Mouse (Mus musculus): ENCODE data around the gene Top1. TPM values are rescaled to one million over a fixed set of nuclear protein-coding genes. Genes with fewer than 3 reads are reported as not detected.

Gene Top1
- total and polyA plus RNA-seq, 2 experiments from 2014 or later: 31.1 to 52.2 TPM

GRCm38 (mm10) chr2:160735706-160736310 lies 90.1 kb downstream of the Top1 start:
- DNase-seq (ENCODE audit: low spot score) (no peak), ATAC-seq (ENCODE audit: low FRiP score) (no peak)
- Histone ChIP-seq H3K27me3 (ENCODE audit: insufficient read depth, low read length) (no peaks in the 10 kb centered on the region), H3K9me3 (ENCODE audit: low read length) (no peaks in the 10 kb centered on the region), H3K9ac (replicated peaks; ENCODE audit: low read length, poor library complexity, severe bottlenecking) (no peak overlapping the region), H3K27ac (ENCODE audit: low read depth, low read length) (no peak overlapping the region), H3K36me3 (ENCODE audit: insufficient read depth, low read length) (no peaks in the 10 kb centered on the region; the same call in 1 of the 2 replicates), H3K4me2 (ENCODE audit: low read depth, low read length, poor library complexity, severe bottlenecking) (no peak overlapping the region), H3K4me3 (ENCODE audit: low read depth, low read length) (no peak overlapping the region), H3K4me1 (ENCODE audit: insufficient read depth, low read length) (peaks cover 27% of the 10 kb centered on the region)
- no peak for TF ChIP-seq CTCF (IDR thresholded peaks at IDR 0.05)
- WGBS: 82% methylated on average over 5 of the region's 5 CpGs

GRCm38 (mm10) chr2:160736466-160736865 lies 90.8 kb downstream of the Top1 start:
- no peak overlapping the region for H3K4me2 ChIP-seq (ENCODE audit: low read depth, low read length, poor library complexity, severe bottlenecking)
- peaks cover 27% of the 10 kb centered on the region for H3K4me1 ChIP-seq (ENCODE audit: insufficient read depth, low read length)
- H3K4me3 ChIP-seq (ENCODE audit: low read depth, low read length): no peak overlapping the region
- no peak overlapping the region for H3K27ac ChIP-seq (ENCODE audit: low read depth, low read length)
- no peak for DNase-seq (ENCODE audit: low spot score)
- no peak overlapping the region for H3K9ac ChIP-seq (replicated peaks; ENCODE audit: low read length, poor library complexity, severe bottlenecking)
- no peak for ATAC-seq (ENCODE audit: low FRiP score)
- no peaks in the 10 kb centered on the region for H3K27me3 ChIP-seq (ENCODE audit: insufficient read depth, low read length)
- no peak for TF ChIP-seq CTCF (IDR thresholded peaks at IDR 0.05)
- no peaks in the 10 kb centered on the region for H3K9me3 ChIP-seq (ENCODE audit: low read length)
- no peaks in the 10 kb centered on the region; the same call in 1 of the 2 replicates for H3K36me3 ChIP-seq (ENCODE audit: insufficient read depth, low read length)
- WGBS: 93% methylated on average over 3 of the region's 3 CpGs

- H3K36me3 ChIP-seq (ENCODE audit: insufficient read depth, low read length): no peaks in the 10 kb centered on the region; the same call in 1 of the 2 replicates
- 72% methylated on average over 5 of the region's 5 CpGs for WGBS
- peaks cover 19% of the 10 kb centered on the region; the same call in 1 of the 2 replicates for H3K4me1 ChIP-seq (ENCODE audit: insufficient read depth, low read length)
These were observed 92.7 kb downstream of the Top1 start for GRCm38 (mm10) chr2:160738354-160738753.

GRCm38 (mm10) chr2:160739647-160740356 lies 94.1 kb downstream of the Top1 start:
- no peak overlapping the region for H3K4me2 ChIP-seq (ENCODE audit: low read depth, low read length, poor library complexity, severe bottlenecking)

More at GRCm38 (mm10) chr2:160738354-160738753, 92.7 kb downstream of the Top1 start:
- H3K4me2 ChIP-seq (ENCODE audit: low read depth, low read length, poor library complexity, severe bottlenecking): no peak overlapping the region
- no peak for ATAC-seq (ENCODE audit: low FRiP score)
- no peak for DNase-seq (ENCODE audit: low spot score)
- TF ChIP-seq CTCF (IDR thresholded peaks at IDR 0.05): no peak
- no peaks in the 10 kb centered on the region for H3K9me3 ChIP-seq (ENCODE audit: low read length)
- H3K9ac ChIP-seq (replicated peaks; ENCODE audit: low read length, poor library complexity, severe bottlenecking): no peak overlapping the region
- no peak overlapping the region for H3K27ac ChIP-seq (ENCODE audit: low read depth, low read length)
- H3K27me3 ChIP-seq (ENCODE audit: insufficient read depth, low read length): no peaks in the 10 kb centered on the region
- H3K4me3 ChIP-seq (ENCODE audit: low read depth, low read length): no peak overlapping the region

GRCm38 (mm10) chr2:160740521-160741156 lies 95.0 kb downstream of the Top1 start:
- TF ChIP-seq CTCF (IDR thresholded peaks at IDR 0.05): no peak
- Histone ChIP-seq H3K36me3 (ENCODE audit: insufficient read depth, low read length) (no peaks in the 10 kb centered on the region; the same call in 1 of the 2 replicates), H3K4me1 (ENCODE audit: insufficient read depth, low read length) (peaks cover 9% of the 10 kb centered on the region; the same call in 1 of the 2 replicates), H3K27ac (ENCODE audit: low read depth, low read length) (no peak overlapping the region), H3K4me2 (ENCODE audit: low read depth, low read length, poor library complexity, severe bottlenecking) (no peak overlapping the region), H3K9ac (replicated peaks; ENCODE audit: low read length, poor library complexity, severe bottlenecking) (no peak overlapping the region), H3K27me3 (ENCODE audit: insufficient read depth, low read length) (no peaks in the 10 kb centered on the region), H3K9me3 (ENCODE audit: low read length) (no peaks in the 10 kb centered on the region), H3K4me3 (ENCODE audit: low read depth, low read length) (no peak overlapping the region)
- ATAC-seq (ENCODE audit: low FRiP score): no peak
- peak; percentile 34 for DNase-seq (ENCODE audit: low spot score)
- 48% methylated on average over 11 of the region's 11 CpGs for WGBS

More at GRCm38 (mm10) chr2:160739647-160740356, 94.1 kb downstream of the Top1 start:
- no peak overlapping the region for H3K9ac ChIP-seq (replicated peaks; ENCODE audit: low read length, poor library complexity, severe bottlenecking)
- TF ChIP-seq CTCF (IDR thresholded peaks at IDR 0.05): no peak
- H3K36me3 ChIP-seq (ENCODE audit: insufficient read depth, low read length): no peaks in the 10 kb centered on the region; the same call in 1 of the 2 replicates
- peaks cover 12% of the 10 kb centered on the region; the same call in 1 of the 2 replicates for H3K4me1 ChIP-seq (ENCODE audit: insufficient read depth, low read length)
- H3K9me3 ChIP-seq (ENCODE audit: low read length): no peaks in the 10 kb centered on the region
- DNase-seq (ENCODE audit: low spot score) (no peak), ATAC-seq (ENCODE audit: low FRiP score) (no peak)
- no peak overlapping the region for H3K27ac ChIP-seq (ENCODE audit: low read depth, low read length)
- H3K4me3 ChIP-seq (ENCODE audit: low read depth, low read length): no peak overlapping the region
- WGBS: 34% methylated on average over 2 of the region's 2 CpGs
- no peaks in the 10 kb centered on the region for H3K27me3 ChIP-seq (ENCODE audit: insufficient read depth, low read length)
